Mouse (Mus musculus): ENCODE measurements around the gene Scgn.

Gene Scgn

GRCm38 (mm10) chr13:23938699-23939098 lies 52.3 kb downstream of the Scgn start:
- CTCF ChIA-PET: no interaction called here

GRCm38 (mm10) chr13:23934211-23934520 lies 56.8 kb downstream of the Scgn start, which contains the start of gene Hist1h2aa:
Hist1h2aa (plus strand) TSS chr13:23934462.
- CTCF ChIA-PET: no interaction called here

- CTCF ChIA-PET: interaction anchor here (0.7 kb wide), 1 partner anchor 19 kb away, joined by 4 read pairs; no protein-coding TSS in a partner anchor
Observed at GRCm38 (mm10) chr13:23933421-23934210, 57.4 kb downstream of the Scgn start, which contains the start of gene Hist1h2ba. Hist1h2ba (minus strand) TSS chr13:23934156.

- CTCF ChIA-PET: interaction anchor here (0.6 to 0.7 kb wide), 2 partner anchors 34 to 35 kb away, joined by 4 to 8 read pairs; no protein-coding TSS in a partner anchor
Observed at GRCm38 (mm10) chr13:23930904-23931303, 60.1 kb downstream of the Scgn start.

- CTCF ChIA-PET: no interaction called here
Observed at GRCm38 (mm10) chr13:23930461-23930860, 60.6 kb downstream of the Scgn start.

- CTCF ChIA-PET: interaction anchor here (0.6 kb wide), 2 partner anchors 22 to 487 kb away, joined by 5 read pairs; no protein-coding TSS in a partner anchor
Observed at GRCm38 (mm10) chr13:23928637-23929036, 62.4 kb downstream of the Scgn start.

- CTCF ChIA-PET: no interaction called here
Observed at GRCm38 (mm10) chr13:23925792-23926191, 65.2 kb downstream of the Scgn start.

- CTCF ChIA-PET: no interaction called here
Observed at GRCm38 (mm10) chr13:23917674-23918073, 73.3 kb downstream of the Scgn start.

- CTCF ChIA-PET: no interaction called here
Observed at GRCm38 (mm10) chr13:23916132-23916531, 74.9 kb downstream of the Scgn start.

GRCm38 (mm10) chr13:23914376-23915167 lies 76.4 kb downstream of the Scgn start, which contains the start of gene Slc17a4:
Slc17a4 (minus strand) TSS chr13:23915009.
- CTCF ChIA-PET: no interaction called here

- CTCF ChIA-PET: interaction anchor here (1.2 kb wide), 1 partner anchor 15 kb away, joined by 3 read pairs; no protein-coding TSS in a partner anchor
Observed at GRCm38 (mm10) chr13:23913791-23914306, 77.2 kb downstream of the Scgn start.

- CTCF ChIA-PET: interaction anchor here (0.6 kb wide), 2 partner anchors 24 to 748 kb away, joined by 4 to 6 read pairs; no protein-coding TSS in a partner anchor
Observed at GRCm38 (mm10) chr13:23911335-23911734, 79.7 kb downstream of the Scgn start.

- CTCF ChIA-PET: no interaction called here
Observed at GRCm38 (mm10) chr13:23910121-23910520, 80.9 kb downstream of the Scgn start.

GRCm38 (mm10) chr13:23906906-23907305 lies 84.1 kb downstream of the Scgn start:
- CTCF ChIA-PET: no interaction called here

All from spleen, embryonic (tissue).